Comparison of ENCODE assay signal across 8 mouse cellular contexts in genomic region chr2:35691257-35692049, GRCm38 (mm10).
DNase-seq lines count a peak whose midpoint lies in the region; ATAC-seq lines count a peak whose summit lies in the region.

No protein-coding gene starts in this region.

- peak overlapping the region; percentile 42 for H3K4me2 ChIP-seq in intestine, embryonic 14.5 days (ENCODE audit: low read length)
- peak overlapping the region; percentile 42 for H3K4me2 ChIP-seq in liver, embryonic 13.5 days
- H3K4me2 ChIP-seq in neural tube, embryonic 11.5 days (ENCODE audit: low read depth), result no peak overlapping the region

- H3K27ac ChIP-seq in intestine, embryonic 14.5 days (ENCODE audit: low read depth), result peak overlapping the region; percentile 78
- no peak overlapping the region for H3K27ac ChIP-seq in liver, embryonic 13.5 days
- no peak overlapping the region for H3K27ac ChIP-seq in neural tube, embryonic 11.5 days (ENCODE audit: low read depth, low read length)

- intact Hi-C loops in gastrocnemius, postnatal 36 days (cut with DNase I), result no loop called here

- H3K9me3 ChIP-seq in intestine, embryonic 14.5 days (ENCODE audit: control insufficient read depth, low read length), result no peaks in the 10 kb centered on the region
- H3K9me3 ChIP-seq in liver, embryonic 13.5 days (replicated peaks), result no peaks in the 10 kb centered on the region
- H3K9me3 ChIP-seq in neural tube, embryonic 11.5 days (ENCODE audit: control insufficient read depth, low read length), result no peaks in the 10 kb centered on the region

- DNase-seq in Muller cell, postnatal 12 days (ENCODE audit: inconsistent ontology term), result peak; percentile 90
- peak; percentile 10 for DNase-seq in c-Kit-positive CD71-positive TER-119-positive erythroid progenitor cells, embryonic 14.5 days (ENCODE audit: low spot score)
- DNase-seq in gastrocnemius, postnatal 36 days, result peak; percentile 68 to 72
- DNase-seq in intestine, embryonic 14.5 days (ENCODE audit: low spot score), result peak; percentile 78
- DNase-seq in liver, embryonic 13.5 days, result peak; percentile 45
- peak; percentile 47 for DNase-seq in neural tube, embryonic 11.5 days (ENCODE audit: low spot score)
- no peak for DNase-seq in right cerebral cortex, adult 2 months (ENCODE audit: low spot score in 2 of 2)
- DNase-seq in frontal cortex, postnatal 25 days (ENCODE audit: low spot score in 2 of 2), result no peak

- whole genome bisulfite sequencing in intestine, embryonic 14.5 days, result 9% methylated on average over 7 of the region's 7 CpGs
- WGBS in liver, embryonic 13.5 days (ENCODE audit: insufficient replicate concordance), result 26% methylated on average over 7 of the region's 7 CpGs
- WGBS in neural tube, embryonic 11.5 days, result 19% methylated on average over 7 of the region's 7 CpGs

- peak overlapping the region; percentile 30 for H3K9ac ChIP-seq in intestine, embryonic 14.5 days (ENCODE audit: low read length)
- no peak overlapping the region for H3K9ac ChIP-seq in liver, embryonic 13.5 days
- H3K9ac ChIP-seq in neural tube, embryonic 11.5 days (ENCODE audit: low read length), result no peak overlapping the region

- peak; percentile 78 for ATAC-seq in intestine, embryonic 14.5 days (replicated peaks; ENCODE audit: low FRiP score, low TSS enrichment, low read depth)
- peak; percentile 82 for ATAC-seq in liver, embryonic 13.5 days (ENCODE audit: low read depth)
- ATAC-seq in neural tube, embryonic 11.5 days (ENCODE audit: insufficient read depth, low FRiP score, low TSS enrichment), result peak; percentile 65; the same call in 1 of the 2 replicates

- peaks cover 90% of the 10 kb centered on the region for H3K4me1 ChIP-seq in intestine, embryonic 14.5 days (replicated peaks; ENCODE audit: control insufficient read depth, insufficient read depth, low read length)
- peaks cover 83% of the 10 kb centered on the region for H3K4me1 ChIP-seq in liver, embryonic 13.5 days (replicated peaks)
- H3K4me1 ChIP-seq in neural tube, embryonic 11.5 days (ENCODE audit: control insufficient read depth, insufficient read depth, low read length), result peaks cover 16% of the 10 kb centered on the region

- H3K36me3 ChIP-seq in intestine, embryonic 14.5 days (ENCODE audit: control insufficient read depth, insufficient read depth, low read length), result peaks cover 4% of the 10 kb centered on the region; the same call in 1 of the 2 replicates
- H3K36me3 ChIP-seq in liver, embryonic 13.5 days, result no peaks in the 10 kb centered on the region
- no peaks in the 10 kb centered on the region for H3K36me3 ChIP-seq in neural tube, embryonic 11.5 days (ENCODE audit: control insufficient read depth, insufficient read depth, low read length)

- H3K4me3 ChIP-seq in intestine, embryonic 14.5 days (ENCODE audit: low read depth, low read length), result 0 out of 2 replicates have a peak overlapping the region, but pooled peaks have one; percentile 15
- peak overlapping the region; percentile 21 for H3K4me3 ChIP-seq in liver, embryonic 13.5 days (replicated peaks)
- H3K4me3 ChIP-seq in neural tube, embryonic 11.5 days (ENCODE audit: low read depth, low read length), result no peak overlapping the region

- H3K27me3 ChIP-seq in intestine, embryonic 14.5 days (replicated peaks; ENCODE audit: control insufficient read depth, insufficient read depth, low read length), result no peaks in the 10 kb centered on the region
- H3K27me3 ChIP-seq in liver, embryonic 13.5 days, result no peaks in the 10 kb centered on the region
- no peaks in the 10 kb centered on the region for H3K27me3 ChIP-seq in neural tube, embryonic 11.5 days (ENCODE audit: control insufficient read depth, insufficient read depth, low read length)

Comparison
In these comparisons a context has a peak if more than half of its experiments do, and no peak if none do; other contexts are left out.
1. DNase-seq: peak in Muller cell, postnatal 12 days (single experiment), c-Kit-positive CD71-positive TER-119-positive erythroid progenitor cells, embryonic 14.5 days (single experiment), gastrocnemius, postnatal 36 days (2 of 2), intestine, embryonic 14.5 days (single experiment), liver, embryonic 13.5 days (single experiment) and neural tube, embryonic 11.5 days (single experiment); none in right cerebral cortex, adult 2 months (0 of 2) and frontal cortex, postnatal 25 days (0 of 2).
2. Peak in every context shown above with its lines, with median percentiles within 50 percentile points of each other: ATAC-seq.